Mouse (Mus musculus): ENCODE results near the gene Vsnl1.

GRCm38 (mm10) chr12:11437907-11438447 lies 1.6 kb upstream of the Vsnl1 start:
- TF ChIP-seq CTCF (IDR thresholded peaks at IDR 0.05) (no peak), EP300 (IDR thresholded peaks at IDR 0.05; ENCODE audit: insufficient read depth, low read depth, low read length) (no peak), POLR2A (IDR thresholded peaks at IDR 0.05; ENCODE audit: insufficient read depth, low read depth, low read length) (no peak)

All from heart, adult 2 months (tissue).